Mouse (Mus musculus) ZHBTc4 (cell line): ENCODE results near the gene Prr15.
A peak's percentile ranks its signal among the peaks of the same experiment; 100 is the strongest.

Source experiments
- DNase-seq: peaks from one replicate; pipeline ENCODE4 v3.0.0-alpha.2; 2011; ENCODE audit warnings: low read depth, low spot score

Prr15 gene

DNA sequence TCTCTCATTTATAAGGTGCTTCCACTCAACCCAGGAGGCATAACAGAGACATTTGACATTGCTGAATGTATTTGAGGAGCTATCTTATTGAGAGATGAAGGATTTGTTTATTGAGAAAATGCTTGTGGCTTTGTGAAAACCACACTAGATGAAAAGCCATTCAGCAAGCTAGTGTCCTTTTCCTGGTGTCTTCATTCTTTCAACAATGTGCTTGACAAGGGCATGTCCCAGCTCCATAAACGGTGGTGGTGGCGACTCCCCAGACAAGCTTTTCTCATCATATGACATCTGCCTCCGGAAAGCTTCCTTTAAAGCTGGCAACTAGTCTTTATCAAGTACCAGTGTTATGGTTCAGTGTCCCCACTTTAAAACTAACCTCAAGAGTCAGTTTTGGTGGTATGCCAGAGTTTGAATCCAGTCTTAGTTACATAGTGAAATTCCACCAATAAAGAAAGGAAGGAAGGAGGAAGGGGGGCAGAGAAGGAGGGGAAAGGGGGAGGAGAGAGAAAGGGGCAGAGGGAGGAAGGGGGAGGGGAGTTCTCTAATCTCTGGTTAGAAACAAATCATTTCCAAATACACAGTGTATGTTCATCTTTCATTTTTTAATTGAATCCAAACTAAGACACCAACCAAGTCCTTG is at the start of gene Prr15:
Gene Prr15, plus strand, starts transcription at position 590 of the 640 bp plus-strand sequence.
- no peak for DNase-seq

DNA sequence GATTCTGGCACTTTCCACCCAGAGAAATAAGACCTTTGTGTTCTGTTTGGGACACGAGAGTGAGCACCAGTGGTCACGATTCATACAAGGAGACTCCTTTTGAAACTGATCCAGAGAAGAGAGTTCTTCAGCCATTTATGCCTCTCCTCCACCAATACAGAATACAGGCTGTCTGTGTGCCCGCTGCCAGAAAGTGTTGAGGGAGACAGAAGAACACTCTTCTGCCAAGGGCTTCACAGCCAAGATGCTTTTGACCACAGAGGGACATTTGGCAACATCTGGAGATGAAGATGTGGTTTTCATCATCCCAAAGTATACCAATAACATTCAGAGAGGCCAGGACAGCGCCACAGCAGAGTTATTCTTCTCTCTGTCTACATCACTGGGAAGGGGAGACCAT is 48.4 kb upstream of the Prr15 start:
- DNase-seq, result no peak

DNA sequence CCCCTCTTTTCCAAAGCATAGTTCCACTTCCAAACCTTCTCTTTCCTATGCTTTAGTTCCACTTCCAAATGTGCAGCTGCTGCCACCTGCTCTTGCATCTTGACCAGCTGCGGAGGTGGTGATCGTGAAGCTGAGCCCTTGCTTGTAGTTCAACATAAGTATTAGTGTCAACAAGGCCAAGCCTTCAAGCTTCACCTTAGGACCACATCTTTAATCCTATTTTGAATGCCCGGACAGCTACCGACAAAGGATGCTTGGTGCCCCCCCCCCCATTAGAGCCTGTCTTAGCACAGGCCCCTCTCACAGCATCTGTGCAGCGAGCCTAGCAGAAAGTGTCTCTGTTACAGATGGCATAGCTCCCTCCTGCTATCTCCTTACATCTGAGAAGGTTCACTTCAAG is 47.8 kb upstream of the Prr15 start:
- no peak for DNase-seq

DNA sequence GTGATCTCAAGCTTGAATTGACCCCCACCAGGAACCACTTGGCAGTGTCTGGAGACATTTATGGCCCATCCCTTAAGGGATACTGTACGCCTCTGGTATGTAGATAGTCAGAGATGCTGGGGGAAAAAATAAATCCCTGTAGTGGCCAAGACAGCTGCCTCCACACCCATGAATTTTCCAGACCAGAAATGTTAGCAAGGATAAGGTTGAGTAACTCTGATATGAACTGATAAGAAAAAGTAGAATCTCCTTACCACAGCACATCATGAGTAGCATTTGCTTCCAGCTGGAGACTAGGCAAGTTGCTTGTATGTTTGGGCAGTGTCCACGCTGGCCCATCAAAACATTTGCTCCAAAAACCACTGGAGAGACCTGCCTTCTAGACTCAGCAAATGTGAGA is 47.0 kb upstream of the Prr15 start:
- DNase-seq, result no peak

DNA sequence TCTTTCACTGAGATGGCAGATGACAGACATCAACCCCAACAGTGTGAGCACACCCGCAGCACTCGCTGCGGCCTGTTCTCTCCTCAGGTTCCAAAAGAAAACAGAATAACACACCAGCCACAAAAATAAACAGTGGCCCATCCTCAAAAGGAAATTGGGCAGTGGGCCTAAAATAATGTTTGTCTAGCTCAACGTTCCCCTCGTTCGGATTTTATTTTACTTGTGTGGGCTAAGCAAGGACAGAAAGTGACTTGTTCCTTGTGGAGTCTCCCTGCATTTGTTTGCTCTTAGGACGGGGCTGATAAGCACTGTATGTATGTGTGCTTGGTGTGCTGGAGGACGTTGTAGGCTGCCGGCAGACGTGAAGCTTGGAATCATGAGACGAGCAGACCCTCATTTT is 46.2 kb upstream of the Prr15 start:
- no peak for DNase-seq

DNA sequence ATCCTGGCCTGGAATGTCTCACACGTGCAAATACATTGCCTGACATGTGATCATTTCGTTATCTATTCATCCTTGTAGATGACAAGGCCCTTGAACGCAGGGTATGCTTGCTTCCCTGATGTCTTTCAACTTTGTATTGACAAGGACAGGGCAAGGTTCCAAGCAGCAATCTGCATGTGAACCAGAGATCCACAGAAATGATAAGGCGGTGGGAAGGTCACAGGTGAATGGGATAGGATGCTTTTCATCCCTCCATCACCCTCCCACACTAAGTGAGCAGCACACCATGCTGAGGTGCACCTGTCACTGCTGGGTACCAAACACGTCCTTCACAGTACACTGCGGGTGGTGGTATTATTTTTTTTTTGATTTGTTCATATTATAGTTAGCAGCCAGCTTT is 45.4 kb upstream of the Prr15 start:
- DNase-seq, result no peak

DNA sequence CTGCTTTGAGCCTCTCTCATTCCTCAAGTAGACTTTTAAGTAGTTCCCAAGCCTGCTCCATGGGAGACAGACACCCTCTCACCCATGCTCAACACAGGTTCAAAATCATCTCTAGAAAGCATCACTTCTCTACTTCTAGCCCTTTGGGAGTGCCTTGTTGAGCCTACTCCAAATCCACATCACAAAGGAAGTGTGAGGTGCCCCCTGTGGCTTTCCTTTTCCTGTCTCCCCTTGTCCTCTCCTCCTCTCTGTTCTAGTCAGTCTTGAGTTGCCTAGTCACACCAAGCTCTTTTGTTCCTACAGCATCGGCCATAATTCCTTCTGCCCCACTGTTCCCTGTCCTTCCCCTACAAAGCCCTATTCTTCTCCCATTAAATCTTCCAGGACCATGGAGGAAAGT is 42.3 kb upstream of the Prr15 start:
- peak; percentile 90 for DNase-seq

DNA sequence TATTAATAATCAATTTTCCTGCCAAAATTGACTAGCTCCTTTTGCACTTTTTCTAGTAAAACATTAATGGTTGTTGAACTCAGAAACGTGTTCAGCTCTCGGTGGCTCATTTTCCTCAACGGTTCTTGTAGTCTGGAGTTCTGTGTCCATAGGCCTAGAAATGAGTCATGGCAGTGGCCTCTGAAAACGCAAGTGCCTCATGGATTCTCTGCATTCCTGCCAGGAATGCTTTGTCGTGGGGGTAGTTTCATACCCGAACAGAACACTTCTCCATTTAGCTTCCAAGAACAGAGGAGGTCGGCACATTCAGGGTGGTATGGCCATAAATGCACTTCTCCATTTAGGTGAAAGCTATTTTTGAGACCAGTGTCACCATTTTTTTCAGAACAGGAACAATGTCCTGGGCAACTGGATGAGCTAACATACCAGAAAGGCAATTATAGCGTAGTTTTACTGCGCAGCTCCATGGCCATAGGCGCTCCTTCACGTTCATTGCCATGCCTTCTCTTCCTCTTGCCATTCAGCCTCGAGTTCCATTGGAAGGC is 41.4 kb upstream of the Prr15 start:
- DNase-seq, result peak; percentile 18

DNA sequence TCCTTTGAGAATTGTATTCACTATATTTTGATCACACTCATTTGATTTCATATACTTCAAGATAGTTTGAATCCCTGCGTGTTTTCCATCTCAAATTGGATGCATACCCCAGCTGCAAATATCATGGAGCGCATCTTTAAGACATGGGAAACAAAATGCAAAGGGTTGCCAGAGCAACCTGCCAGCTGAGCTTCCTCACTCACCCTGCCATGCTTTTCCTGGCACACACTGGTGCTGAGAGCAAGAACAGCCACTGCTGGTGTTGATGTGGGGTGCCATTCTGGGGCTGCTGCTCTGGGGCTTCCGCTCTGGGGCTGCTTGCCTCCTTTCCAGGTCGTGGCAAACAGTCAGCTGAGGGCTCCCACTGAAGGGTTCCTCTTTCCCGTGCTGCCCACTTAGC is 38.8 kb upstream of the Prr15 start:
- DNase-seq, result no peak

DNA sequence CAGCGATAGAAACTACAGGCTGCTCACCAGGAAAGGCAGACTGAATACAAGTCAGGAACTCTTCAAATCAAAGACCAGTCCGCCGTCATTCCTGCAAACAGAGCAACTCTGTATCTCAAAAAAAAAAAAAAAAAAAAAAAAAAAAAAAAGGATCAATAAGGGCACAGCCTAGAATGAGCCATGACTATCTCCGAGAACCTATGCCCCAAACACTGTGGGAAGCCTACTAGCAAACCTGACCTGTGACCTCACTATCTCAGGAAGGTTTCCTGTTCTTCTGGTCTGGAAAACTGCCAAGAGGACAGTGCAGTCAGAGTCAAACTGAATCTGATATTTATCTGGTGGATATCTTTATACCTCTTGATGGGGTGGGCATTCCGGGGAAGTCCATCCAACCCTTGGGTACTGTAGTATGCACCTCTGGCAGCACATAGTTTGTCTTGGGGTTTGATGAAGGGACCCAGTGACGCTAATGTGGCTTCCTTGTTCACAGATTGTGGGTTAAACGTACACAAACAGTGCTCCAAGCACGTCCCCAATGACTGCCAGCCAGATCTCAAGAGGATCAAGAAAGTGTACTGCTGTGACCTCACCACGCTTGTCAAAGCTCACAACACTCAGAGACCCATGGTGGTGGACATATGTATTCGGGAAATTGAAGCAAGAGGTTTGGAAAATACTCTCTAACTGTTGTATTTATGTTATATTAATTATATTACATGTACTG is 35.7 kb upstream of the Prr15 start:
- no peak for DNase-seq

DNA sequence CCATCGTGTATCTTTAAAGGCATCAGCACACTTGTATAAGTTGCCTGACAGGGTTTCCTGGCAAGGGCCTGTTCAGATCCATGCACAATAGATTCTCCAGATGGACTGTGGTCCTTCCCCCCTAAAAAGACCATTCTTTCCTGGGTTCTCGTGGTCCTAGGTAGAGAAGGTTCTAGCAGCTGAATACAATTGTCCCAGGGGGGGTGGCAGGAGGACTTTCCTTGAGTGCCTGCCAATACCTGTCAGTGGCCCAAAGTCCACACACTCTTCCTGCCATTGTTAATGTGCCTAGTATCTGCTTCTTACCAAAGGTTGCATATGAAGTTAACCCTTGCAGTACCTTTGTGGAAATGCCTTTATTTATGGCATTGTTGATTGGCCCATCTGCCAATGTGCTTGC is 28.4 kb upstream of the Prr15 start:
- DNase-seq, result no peak

DNA sequence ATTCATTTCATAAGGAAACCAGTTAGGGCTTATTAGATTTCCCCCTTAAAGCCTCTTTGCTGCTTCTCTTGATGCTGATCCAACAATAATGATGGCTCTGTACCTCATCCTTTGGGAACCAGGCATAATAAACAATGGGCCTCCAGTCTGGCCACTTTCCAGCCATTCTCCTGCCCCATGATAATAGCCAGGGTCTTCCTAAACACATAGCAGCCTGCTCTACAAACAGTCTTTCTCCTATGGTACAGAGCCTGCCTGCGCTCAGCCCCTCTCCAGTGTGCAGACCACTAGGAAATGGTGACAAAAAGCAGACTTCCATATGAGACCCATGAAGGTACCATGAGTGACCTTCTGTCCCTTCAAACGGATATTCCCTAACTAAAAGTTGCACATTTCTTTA is 26.2 kb upstream of the Prr15 start:
- DNase-seq, result no peak

DNA sequence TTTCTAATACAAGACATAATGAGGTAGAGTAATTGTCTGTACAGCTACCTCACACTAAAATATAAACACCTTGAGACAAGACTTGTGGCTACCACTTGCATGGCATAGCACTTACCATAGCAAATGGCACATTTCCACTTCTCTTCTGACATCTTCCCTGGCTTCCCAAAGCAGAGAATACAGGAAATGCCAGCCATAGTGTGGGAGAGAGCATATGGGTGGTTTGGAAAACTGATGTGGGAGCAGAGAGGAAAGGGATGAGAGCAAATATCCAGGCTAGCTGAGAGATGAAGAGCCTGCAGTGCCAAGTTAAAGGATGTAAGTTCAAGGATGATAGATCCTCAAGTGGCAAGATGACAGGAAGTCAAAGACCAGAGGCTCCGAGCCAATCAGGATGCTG is 19.9 kb upstream of the Prr15 start:
- DNase-seq, result no peak

DNA sequence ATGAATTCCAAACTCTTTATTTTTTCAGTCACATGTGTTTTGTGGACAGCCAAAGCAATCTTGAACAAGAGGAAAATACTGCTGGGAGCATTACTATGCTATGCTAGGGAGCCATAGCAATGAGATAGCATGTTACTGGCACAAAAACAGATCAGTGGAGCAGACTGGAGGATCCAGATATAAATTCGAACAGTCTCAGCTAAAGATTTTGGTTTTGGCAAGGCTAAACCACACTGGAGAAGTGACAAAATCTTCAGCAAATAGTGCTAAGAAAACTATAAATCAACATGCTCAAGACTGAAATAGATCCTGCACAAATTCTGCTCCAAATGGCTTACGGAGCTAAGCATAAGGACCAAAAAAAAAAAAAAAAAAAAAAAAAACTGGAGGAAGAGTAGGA is 12.6 kb upstream of the Prr15 start:
- DNase-seq, result no peak

DNA sequence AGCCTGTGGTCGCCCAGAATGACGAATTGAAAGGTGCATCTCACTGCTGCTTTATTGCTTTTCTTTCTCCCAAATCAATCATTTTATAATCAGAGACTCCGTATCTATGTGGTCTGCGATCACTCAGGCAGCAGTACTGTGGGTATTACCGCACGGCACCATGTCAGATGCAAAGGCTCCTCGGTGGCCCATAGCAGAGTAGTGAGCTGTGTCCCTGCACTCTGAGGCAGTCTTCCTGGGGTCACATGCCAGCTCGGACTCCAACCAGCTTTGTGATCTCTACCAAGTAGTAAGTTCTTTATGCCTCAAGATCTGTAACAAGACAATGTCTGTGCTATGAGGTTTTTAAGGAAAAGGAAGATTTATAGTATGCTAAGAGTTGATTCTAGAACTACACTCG is 7.0 kb upstream of the Prr15 start:
- DNase-seq, result no peak

DNA sequence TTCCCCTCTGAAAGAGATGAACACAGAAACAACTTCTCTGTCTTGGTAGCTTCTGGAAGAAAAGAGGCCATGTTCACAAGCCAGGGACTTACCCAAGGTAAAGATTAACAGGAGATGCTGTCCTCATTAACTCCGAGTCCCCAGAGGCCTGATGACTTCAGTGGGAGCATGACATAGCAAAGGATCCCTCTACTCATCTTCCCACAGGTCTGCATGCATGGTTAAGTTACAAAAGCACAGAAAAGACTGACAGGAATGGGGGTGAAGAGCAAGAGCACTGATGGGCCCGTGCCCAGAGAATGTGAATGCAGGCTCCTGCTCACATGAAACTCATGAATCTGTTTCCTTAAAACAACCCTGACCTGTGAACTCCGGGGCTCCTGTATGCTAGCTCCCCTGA is 6.4 kb upstream of the Prr15 start:
- no peak for DNase-seq

DNA sequence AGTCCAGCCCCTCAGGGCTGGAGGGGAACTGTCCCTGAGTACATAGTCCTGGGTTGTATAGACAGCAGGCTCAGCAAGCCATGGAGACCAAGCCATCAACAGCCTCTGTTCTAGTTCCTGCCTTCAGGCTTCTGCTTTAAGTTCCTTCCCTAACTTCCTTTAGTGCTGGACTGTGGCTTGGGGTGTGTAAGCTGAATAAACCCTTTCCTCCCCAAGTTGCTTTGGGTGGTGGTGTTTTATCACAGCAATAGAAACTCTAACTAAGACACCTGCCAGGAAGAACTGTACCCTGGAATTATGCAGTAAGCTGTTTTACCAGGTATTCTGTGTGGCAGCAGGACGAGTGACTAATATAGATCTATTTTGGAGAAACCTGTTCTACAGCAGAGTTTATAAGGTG is 5.4 kb upstream of the Prr15 start:
- DNase-seq, result no peak

DNA sequence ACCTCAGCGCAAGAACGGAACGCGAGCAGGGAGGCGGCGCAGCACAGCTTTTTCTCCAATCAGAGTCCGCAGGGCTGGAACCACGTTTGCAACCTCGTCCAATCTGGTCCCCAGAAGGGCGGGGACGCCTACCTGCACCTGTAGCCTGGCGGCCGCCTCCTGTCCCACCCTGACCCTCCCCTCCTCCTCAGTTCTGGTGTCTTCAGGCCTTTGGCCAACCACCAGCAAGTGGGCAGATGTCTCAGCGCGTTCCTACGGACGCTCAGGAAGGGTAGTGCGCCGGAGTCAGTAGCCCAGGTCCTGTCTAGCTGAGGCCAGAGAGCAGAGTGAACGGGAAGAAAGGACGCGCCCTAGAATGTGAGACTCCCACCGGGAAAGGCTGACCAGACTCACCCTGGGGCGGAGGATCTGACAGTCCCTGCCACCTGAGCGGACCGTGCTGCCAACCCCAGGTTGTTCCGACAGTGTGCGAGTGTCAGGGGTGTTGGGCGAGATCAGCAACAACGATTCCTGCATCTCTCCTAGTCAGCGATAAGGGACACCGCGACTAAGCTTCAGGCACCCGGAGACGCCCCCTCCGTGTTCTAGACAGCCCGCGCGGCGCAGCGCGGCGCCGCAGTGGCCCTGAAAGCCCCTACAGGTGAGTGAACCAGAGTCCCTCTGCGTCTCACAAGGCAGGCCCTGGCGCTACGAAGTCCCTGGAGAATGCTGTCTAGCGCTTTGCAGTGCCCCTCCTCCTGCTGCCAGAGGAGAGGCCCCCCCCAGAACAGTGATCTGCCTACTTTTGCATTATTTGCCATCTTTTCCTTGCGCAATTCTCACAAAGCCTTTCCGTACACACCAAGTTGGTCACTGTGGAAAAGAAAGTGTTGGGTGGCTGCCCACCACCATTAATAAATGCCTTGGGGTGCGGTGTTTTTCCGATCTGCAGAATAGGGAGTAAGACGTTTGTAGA is 1.3 kb downstream of the Prr15 start:
- peak; percentile 77 for DNase-seq

DNA sequence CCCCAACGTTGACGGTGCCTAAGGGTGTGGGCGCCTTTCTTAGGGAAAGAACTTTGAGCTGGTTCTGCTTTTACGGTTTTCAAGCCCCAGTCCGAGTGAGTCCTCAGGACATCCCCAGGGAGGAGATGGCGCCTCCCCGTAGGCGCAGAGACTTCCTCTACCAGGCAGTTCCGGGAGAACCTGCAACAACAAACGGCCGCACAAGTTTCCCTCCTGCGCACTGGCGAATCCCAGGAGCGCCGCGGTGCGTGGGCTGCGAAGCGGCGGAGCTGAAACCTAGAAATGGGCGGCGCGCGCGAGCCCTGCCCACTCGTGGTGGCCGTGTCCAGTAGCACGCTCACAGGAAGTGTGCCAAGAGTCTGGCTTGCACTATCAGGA is 2.0 kb downstream of the Prr15 start:
- peak; percentile 47 for DNase-seq

DNA sequence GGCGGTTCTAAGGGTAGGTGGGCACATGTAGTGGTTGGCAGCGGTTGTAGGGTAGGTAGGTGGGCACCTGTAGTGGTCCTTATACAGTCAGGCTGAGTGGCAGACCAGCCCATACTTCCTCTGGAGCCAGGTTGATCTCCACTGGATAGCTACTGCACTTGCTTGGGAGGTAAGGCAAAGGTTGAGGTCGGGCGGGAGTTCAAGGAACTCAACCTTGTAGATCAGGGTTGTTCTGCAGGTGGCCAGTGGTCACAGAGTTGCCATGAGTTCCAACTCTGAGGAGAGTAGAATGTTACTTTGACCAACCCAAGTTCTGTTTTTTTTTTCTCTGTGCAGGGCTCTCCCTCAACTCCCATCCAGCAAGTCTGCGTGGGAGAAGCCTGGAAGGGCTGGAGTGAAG is 3.1 kb downstream of the Prr15 start:
- DNase-seq, result peak; percentile 12

DNA sequence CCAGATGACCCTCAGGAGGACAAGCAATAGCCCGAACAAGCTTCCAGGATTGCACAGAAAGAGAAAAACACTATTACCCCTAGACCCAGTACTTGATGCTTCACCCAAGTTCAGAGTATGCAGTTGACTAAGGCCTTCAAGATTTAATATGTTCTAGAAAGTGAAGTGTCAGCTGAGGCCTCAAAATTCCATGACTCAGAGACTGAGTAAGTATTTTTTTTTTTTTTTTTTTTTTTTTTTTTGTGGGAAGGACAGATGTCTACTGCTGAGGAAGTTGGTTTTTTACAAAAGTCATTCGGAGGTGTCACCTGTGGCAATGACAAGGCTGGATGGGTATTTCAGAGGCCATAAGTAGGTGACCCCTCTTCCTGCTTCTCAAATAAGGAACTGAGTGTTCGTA is 4.0 kb downstream of the Prr15 start:
- DNase-seq, result no peak

DNA sequence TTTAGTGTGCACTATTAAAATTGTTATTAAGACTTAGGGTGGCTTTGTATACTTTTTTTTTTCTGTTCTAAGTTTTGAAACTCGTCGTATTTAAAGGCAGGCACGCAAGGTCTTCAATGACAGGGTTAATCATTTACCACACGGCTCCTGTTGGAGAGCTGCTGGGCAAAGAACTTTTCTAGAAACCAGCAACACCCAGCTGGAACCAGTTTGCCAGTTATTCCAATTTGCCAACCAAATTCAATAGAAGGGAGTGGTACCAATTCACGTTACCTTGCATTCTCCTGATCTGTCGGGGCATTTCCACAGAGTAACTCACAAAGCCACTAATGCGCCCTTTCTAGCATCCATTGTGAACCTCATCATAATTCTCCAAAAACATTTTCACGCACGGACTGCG is 4.5 kb downstream of the Prr15 start:
- peak; percentile 63 for DNase-seq
